Mouse (Mus musculus) monocyte, adult 5-6 weeks (primary cell): ENCODE data around the gene Armh2. TPM values are rescaled to one million over a fixed set of nuclear protein-coding genes. Genes with fewer than 3 reads are reported as not detected.
"Not testable (repeated sequence)": the region's sequence is repeated elsewhere in the genome, so short reads cannot be mapped to it uniquely, and the experiment has no call there.

Source experiments
- ATAC-seq: fragments of 153-309, 156-312 bp; replicated peaks from 2 replicates; pipeline ENCODE4 v1.8.0; 2017; ENCODE audit warnings: mild to moderate bottlenecking; ENCODE audit not compliant: low TSS enrichment, insufficient number of reproducible peaks, severe bottlenecking, poor library complexity, low FRiP score
- total RNA-seq: library from RNA; stranded (forward); fragments of 200-1000, 200-491, 200-594 nt; gene quantifications from 3 replicates; pipeline ENCODE4 v1.2.3, GENCODE M21; 2017

Gene Armh2
- total RNA-seq, 1 experiment from 2014 or later = not detected

GRCm38 (mm10) chr13:24750807-24751206 lies 9.8 kb downstream of the Armh2 start:
- no peak for ATAC-seq

GRCm38 (mm10) chr13:24751396-24751795 lies 10.4 kb downstream of the Armh2 start:
- ATAC-seq = no peak

DNA sequence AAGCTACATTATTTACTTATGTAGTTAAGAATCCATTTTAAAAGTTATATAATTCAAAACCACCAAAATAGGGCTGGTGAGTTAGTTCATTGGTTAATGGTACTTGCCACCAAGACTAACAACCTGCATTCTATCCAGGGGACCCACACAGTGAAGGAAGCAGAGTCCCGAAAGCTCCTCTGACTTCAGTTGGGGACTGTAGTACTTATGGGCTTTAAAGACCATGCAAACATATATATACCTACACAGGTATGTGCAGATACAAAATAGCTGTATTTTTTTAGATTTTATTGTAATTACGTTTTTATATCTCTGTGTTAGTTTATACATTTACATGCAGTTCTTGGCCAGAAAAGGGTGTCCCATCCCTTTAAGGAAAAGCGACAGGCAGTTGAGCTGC lies 15.7 kb downstream of the Armh2 start:
- no peak for ATAC-seq

DNA sequence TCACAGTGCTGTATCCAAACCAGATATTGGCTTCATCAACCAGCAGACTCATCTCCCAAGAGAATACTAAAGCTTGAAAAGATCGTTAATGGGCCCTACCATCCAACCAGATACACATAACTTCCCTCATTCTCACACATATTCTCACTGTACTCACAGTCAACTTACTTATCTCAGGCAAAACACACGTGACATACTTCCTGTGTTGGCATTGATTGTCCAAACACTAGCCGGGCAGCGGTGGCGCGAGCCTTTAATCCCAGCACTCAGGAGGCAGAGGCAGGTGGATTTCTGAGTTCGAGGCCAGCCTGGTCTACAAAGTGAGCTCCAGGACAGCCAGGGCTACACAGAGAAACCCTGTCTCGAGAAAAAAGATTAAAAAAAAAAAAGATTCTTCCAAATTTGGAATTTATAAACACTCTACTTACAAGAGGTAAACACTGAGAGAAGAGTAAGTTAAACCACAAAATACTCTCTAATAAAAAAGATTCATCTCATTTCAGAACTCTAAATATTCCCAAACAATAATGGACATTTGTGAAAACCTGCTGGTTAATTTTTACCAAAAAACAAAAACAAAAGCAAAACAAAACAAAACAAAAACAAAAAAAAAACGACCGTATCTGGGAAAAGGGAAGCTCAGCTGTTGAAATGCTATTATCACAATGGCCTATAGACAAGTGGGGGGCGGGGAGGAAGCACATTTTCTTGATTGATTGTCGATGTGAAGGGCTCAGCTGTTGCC lies 17.0 kb downstream of the Armh2 start:
- ATAC-seq = no peak

DNA sequence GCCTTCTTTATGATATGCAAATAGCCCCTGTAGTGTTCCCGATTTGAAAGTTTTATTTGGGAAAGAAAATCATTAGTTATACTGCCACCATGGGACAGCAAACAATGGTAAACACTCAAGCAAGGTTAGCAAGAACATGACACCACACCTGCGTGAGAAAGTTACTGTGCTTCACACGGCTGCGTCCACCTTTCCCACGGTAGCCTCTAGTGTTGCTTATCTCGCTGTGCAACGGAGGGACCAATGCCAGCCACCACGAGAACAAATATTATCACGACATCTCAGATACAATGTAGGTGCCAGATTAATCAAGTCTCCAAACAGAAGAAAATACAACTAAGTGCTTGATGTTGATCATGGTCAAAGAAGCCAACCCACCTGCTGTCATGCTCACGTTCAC lies 18.4 kb downstream of the Armh2 start:
- no peak for ATAC-seq

GRCm38 (mm10) chr13:24760351-24760870 lies 19.4 kb downstream of the Armh2 start:
- ATAC-seq = no peak

GRCm38 (mm10) chr13:24761083-24761402 lies 20.0 kb downstream of the Armh2 start:
- no peak for ATAC-seq

DNA sequence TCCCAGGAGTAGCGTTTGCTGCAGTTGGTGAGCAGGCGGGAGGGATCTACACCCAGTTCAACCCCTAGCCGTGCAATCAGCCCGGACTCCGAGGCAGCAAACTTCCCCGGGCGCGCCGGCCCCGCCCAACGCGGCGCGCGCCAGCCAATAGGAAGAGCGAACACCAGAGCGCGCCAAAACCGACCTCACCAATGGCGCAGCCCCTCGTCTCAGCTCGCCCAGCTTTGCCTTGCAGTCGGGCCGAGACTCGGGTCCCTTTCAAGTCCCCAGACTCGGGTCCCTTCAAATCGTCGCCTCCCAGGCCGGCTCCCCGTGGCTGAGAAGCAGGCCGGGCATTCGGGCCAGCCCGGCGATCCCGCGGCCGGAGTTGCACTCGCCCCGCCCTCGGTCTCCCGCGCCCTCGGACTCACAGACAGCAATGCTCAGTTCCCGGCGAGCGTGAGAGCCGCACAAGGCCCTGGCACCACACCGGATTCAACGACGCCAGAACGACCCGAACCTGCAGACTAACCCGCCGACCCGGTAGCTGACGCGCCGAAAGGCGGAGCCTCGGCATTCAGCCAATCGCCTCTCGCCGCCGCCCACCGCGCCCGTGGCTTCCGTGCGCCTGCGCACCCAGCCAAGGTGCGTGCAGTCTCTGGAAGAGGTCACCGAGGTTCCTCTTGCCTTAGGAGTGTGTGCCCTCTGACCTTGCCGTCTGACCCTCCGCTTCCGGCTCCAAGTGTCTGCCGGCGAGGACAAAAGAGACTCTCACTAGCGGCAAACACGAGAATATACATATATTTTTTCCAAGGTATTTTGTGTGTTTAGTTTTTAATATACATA lies 20.6 kb downstream of the Armh2 start, which contains the start of gene Gmnn:
Gene Gmnn (minus strand): TSS at position 521 of the 825 bp plus-strand sequence.
- ATAC-seq = peak; percentile 91

- ATAC-seq = no peak
Measured at GRCm38 (mm10) chr13:24762254-24762653, 21.2 kb downstream of the Armh2 start.

DNA sequence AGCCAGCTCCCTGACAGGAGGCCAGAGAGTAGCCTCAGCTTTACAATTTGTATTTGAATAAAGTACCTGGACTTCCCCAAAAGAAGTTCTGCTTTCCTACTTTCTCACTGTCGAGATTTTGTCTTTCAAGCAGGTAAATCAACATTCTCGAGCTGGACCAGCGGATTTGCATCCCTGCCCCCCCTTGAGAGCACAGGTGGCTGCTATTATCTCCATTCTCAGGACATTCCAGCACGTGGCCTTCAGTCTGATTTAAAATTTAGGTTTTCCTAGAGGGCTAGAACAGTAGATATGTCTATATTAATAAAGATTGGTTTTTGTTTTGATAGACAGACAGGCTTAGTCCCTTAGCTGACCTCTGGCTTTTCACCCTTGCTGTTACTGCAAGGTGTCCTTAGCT lies 26.8 kb downstream of the Armh2 start:
- not testable (repeated sequence) for ATAC-seq

DNA sequence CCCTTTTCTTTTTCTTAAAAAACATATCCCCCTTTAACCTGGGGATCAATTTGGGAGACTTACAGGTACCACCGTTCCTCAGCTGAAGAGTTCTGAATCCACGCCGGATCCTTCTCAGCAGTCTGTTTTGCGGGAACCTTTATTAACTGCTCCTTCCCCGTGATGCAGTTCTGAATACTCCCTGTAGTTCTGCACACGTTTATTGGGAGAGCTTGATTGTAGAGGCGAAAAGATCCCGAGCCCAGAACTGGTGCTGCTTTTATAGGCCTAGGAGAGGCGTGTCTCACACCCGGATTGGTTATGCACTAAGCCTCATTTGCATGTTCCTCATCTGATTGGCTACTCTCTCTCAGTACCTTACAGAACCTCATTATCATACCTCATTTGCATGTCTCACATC lies 30.4 kb downstream of the Armh2 start:
- ATAC-seq = not testable (repeated sequence)

- peak; percentile 97 for ATAC-seq
Measured at GRCm38 (mm10) chr13:24776146-24776844, 35.3 kb downstream of the Armh2 start.

- ATAC-seq = no peak
Measured at GRCm38 (mm10) chr13:24778026-24778425, 37.0 kb downstream of the Armh2 start.

DNA sequence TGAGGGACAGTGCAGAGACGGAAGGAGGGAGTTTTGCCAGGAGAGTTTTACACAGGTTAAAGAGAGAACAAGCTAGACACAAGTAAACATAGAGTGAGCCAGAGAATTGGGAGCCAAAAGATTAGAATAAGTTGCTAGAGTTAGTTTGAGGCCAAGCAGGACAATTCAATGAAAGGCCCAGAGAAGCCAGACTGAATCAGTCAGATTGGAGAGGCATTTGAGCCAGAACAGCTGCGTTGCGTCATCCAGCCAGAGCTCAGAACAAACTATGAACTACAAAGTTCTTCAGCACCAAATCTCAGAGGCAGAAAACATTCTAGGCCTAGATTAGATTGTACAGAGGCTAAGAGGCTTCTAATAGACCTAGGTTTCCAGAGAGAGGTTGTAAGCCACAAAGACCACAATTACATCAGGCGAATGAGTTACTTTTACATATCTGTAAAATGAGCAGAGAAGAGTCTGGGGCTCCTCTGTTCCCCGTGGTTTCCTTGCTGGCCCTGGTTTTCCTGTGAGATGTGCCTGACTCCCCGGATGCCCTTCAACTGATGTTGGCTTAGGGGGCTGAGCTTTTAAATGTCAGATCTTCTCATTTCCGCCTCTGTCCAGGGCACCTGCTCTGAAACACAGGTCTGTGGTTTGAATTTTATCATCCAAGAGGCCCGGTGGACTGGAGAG lies 37.8 kb downstream of the Armh2 start:
- ATAC-seq = no peak

DNA sequence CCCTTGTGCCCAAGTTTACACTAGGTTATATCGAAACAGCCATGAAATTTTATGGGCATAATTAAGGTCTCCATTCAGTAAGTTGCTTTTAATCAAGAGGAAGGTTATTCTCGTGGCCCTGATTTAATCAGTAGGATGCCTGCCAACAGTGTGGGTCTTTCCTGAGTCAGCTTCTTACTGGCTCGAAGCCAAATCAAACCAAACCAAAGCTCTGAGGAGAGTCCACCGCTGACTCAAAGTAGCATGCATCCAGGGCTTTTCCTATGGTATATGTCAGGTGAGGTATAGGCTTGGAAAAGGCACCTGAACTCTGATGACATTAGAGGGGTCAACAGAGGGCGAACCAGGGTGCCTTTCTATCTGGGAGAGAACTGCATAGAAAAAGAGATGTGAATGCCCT lies 40.9 kb downstream of the Armh2 start:
- ATAC-seq = no peak

DNA sequence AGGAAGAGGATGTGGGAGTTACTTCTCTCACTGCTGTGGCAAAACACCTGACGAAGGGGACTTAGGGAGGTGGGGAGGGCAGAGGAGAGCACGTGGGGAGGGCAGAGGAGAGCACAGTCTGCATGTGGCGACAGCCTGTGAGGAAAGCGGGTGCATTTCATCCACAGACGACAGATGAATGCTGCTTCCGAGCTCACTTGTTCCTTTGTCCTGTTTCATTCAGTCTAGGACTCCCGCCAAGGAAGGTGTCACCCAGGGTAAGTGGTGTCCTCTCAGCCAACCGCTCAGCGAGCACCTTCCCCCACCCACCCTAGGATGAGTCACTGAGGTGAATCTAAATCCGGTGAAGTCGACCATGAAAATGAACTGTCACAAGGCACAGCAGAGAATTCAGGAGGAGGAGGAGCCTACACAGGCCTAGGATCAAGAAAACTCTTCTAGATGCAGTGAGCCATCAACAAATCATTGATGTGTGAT lies 45.0 kb downstream of the Armh2 start:
- ATAC-seq = peak; percentile 48

- ATAC-seq = no peak
Measured at GRCm38 (mm10) chr13:24787477-24787876, 46.4 kb downstream of the Armh2 start.

- peak; percentile 98 for ATAC-seq
Measured at GRCm38 (mm10) chr13:24791349-24791748, 50.3 kb downstream of the Armh2 start.
